Mouse (Mus musculus): ENCODE results near the gene Sh2d3c. TPM values are rescaled to one million over a fixed set of nuclear protein-coding genes. Genes with fewer than 3 reads are reported as not detected.

Sh2d3c gene
- polyA plus RNA-seq, 1 experiment: 106 TPM

GRCm38 (mm10) chr2:32736306-32736829, 15.5 kb downstream of the Sh2d3c start:
- WGBS: 73% methylated on average over 3 of the region's 3 CpGs

GRCm38 (mm10) chr2:32737008-32737407, 16.2 kb downstream of the Sh2d3c start:
- Histone ChIP-seq H3K27ac (ENCODE audit: control insufficient read depth, insufficient read depth, low read length) (no peak overlapping the region), H3K4me1 (replicated peaks; ENCODE audit: control insufficient read depth, insufficient read depth, low read length) (no peaks in the 10 kb centered on the region), H3K27me3 (ENCODE audit: control insufficient read depth, insufficient read depth, low read length) (no peaks in the 10 kb centered on the region), H3K36me3 (ENCODE audit: control insufficient read depth, insufficient read depth, low read length) (peaks cover 9% of the 10 kb centered on the region), H3K4me3 (ENCODE audit: control insufficient read depth, insufficient read depth, low read length) (no peak overlapping the region)
- TF ChIP-seq CTCF (IDR thresholded peaks at IDR 0.05; ENCODE audit: borderline replicate concordance, control insufficient read depth, extremely low read depth, insufficient read depth, low read length, poor library complexity): no peak
- TF ChIP-seq POLR2A (IDR thresholded peaks at IDR 0.05; ENCODE audit: control insufficient read depth, extremely low read depth, insufficient read depth, low read length, poor library complexity): no peak
- 86% methylated on average over 6 of the region's 6 CpGs for WGBS
- no peak for DNase-seq

More at GRCm38 (mm10) chr2:32736306-32736829, 15.5 kb downstream of the Sh2d3c start:
- H3K4me3 ChIP-seq (ENCODE audit: control insufficient read depth, insufficient read depth, low read length): no peak overlapping the region
- no peaks in the 10 kb centered on the region for H3K4me1 ChIP-seq (replicated peaks; ENCODE audit: control insufficient read depth, insufficient read depth, low read length)
- peaks cover 9% of the 10 kb centered on the region for H3K36me3 ChIP-seq (ENCODE audit: control insufficient read depth, insufficient read depth, low read length)
- DNase-seq: no peak
- no peak for TF ChIP-seq POLR2A (IDR thresholded peaks at IDR 0.05; ENCODE audit: control insufficient read depth, extremely low read depth, insufficient read depth, low read length, poor library complexity)
- TF ChIP-seq CTCF (IDR thresholded peaks at IDR 0.05; ENCODE audit: borderline replicate concordance, control insufficient read depth, extremely low read depth, insufficient read depth, low read length, poor library complexity): no peak
- H3K27me3 ChIP-seq (ENCODE audit: control insufficient read depth, insufficient read depth, low read length): no peaks in the 10 kb centered on the region
- no peak overlapping the region for H3K27ac ChIP-seq (ENCODE audit: control insufficient read depth, insufficient read depth, low read length)

- Histone ChIP-seq H3K36me3 (ENCODE audit: control insufficient read depth, insufficient read depth, low read length) (peaks cover 9% of the 10 kb centered on the region), H3K27me3 (ENCODE audit: control insufficient read depth, insufficient read depth, low read length) (no peaks in the 10 kb centered on the region), H3K4me3 (ENCODE audit: control insufficient read depth, insufficient read depth, low read length) (no peak overlapping the region), H3K27ac (ENCODE audit: control insufficient read depth, insufficient read depth, low read length) (no peak overlapping the region), H3K4me1 (replicated peaks; ENCODE audit: control insufficient read depth, insufficient read depth, low read length) (no peaks in the 10 kb centered on the region)
- TF ChIP-seq POLR2A (IDR thresholded peaks at IDR 0.05; ENCODE audit: control insufficient read depth, extremely low read depth, insufficient read depth, low read length, poor library complexity): no peak
- TF ChIP-seq CTCF (IDR thresholded peaks at IDR 0.05; ENCODE audit: borderline replicate concordance, control insufficient read depth, extremely low read depth, insufficient read depth, low read length, poor library complexity): no peak
- 95% methylated on average over 4 of the region's 4 CpGs for WGBS
- no peak for DNase-seq
Observed at GRCm38 (mm10) chr2:32739311-32739710, 18.5 kb downstream of the Sh2d3c start.

GRCm38 (mm10) chr2:32740916-32741272, 20.0 kb downstream of the Sh2d3c start, which contains the start of gene 6330409D20Rik:
Gene 6330409D20Rik (minus strand): TSS chr2:32741016.
- Histone ChIP-seq H3K4me1 (replicated peaks; ENCODE audit: control insufficient read depth, insufficient read depth, low read length) (no peaks in the 10 kb centered on the region), H3K4me3 (ENCODE audit: control insufficient read depth, insufficient read depth, low read length) (no peak within 1 kb of the TSS), H3K27me3 (ENCODE audit: control insufficient read depth, insufficient read depth, low read length) (no peaks in the 10 kb centered on the region), H3K36me3 (ENCODE audit: control insufficient read depth, insufficient read depth, low read length) (peaks cover 21% of the 10 kb centered on the region), H3K27ac (ENCODE audit: control insufficient read depth, insufficient read depth, low read length) (no peak within 1 kb of the TSS)
- no peak for DNase-seq
- WGBS: 88% methylated on average over 11 of the region's 11 CpGs
- TF ChIP-seq POLR2A (IDR thresholded peaks at IDR 0.05; ENCODE audit: control insufficient read depth, extremely low read depth, insufficient read depth, low read length, poor library complexity) (no peak), CTCF (IDR thresholded peaks at IDR 0.05; ENCODE audit: borderline replicate concordance, control insufficient read depth, extremely low read depth, insufficient read depth, low read length, poor library complexity) (no peak)

GRCm38 (mm10) chr2:32741273-32742172, 20.7 kb downstream of the Sh2d3c start:
- no peak overlapping the region for H3K4me3 ChIP-seq (ENCODE audit: control insufficient read depth, insufficient read depth, low read length)
- H3K4me1 ChIP-seq (replicated peaks; ENCODE audit: control insufficient read depth, insufficient read depth, low read length): no peaks in the 10 kb centered on the region
- DNase-seq: no peak
- no peak for TF ChIP-seq CTCF (IDR thresholded peaks at IDR 0.05; ENCODE audit: borderline replicate concordance, control insufficient read depth, extremely low read depth, insufficient read depth, low read length, poor library complexity)
- TF ChIP-seq POLR2A (IDR thresholded peaks at IDR 0.05; ENCODE audit: control insufficient read depth, extremely low read depth, insufficient read depth, low read length, poor library complexity): no peak
- H3K36me3 ChIP-seq (ENCODE audit: control insufficient read depth, insufficient read depth, low read length): peaks cover 27% of the 10 kb centered on the region
- H3K27ac ChIP-seq (ENCODE audit: control insufficient read depth, insufficient read depth, low read length): no peak overlapping the region
- no peaks in the 10 kb centered on the region for H3K27me3 ChIP-seq (ENCODE audit: control insufficient read depth, insufficient read depth, low read length)
- WGBS: 91% methylated on average over 58 of the region's 58 CpGs

- no peak for TF ChIP-seq CTCF (IDR thresholded peaks at IDR 0.05; ENCODE audit: borderline replicate concordance, control insufficient read depth, extremely low read depth, insufficient read depth, low read length, poor library complexity)
- peaks cover 33% of the 10 kb centered on the region for H3K36me3 ChIP-seq (ENCODE audit: control insufficient read depth, insufficient read depth, low read length)
Observed at GRCm38 (mm10) chr2:32742173-32742531, 21.3 kb downstream of the Sh2d3c start.

More at GRCm38 (mm10) chr2:32742173-32742531, 21.3 kb downstream of the Sh2d3c start:
- DNase-seq: no peak
- Histone ChIP-seq H3K4me1 (replicated peaks; ENCODE audit: control insufficient read depth, insufficient read depth, low read length) (no peaks in the 10 kb centered on the region), H3K27ac (ENCODE audit: control insufficient read depth, insufficient read depth, low read length) (no peak overlapping the region), H3K27me3 (ENCODE audit: control insufficient read depth, insufficient read depth, low read length) (no peaks in the 10 kb centered on the region), H3K4me3 (ENCODE audit: control insufficient read depth, insufficient read depth, low read length) (no peak overlapping the region)
- 92% methylated on average over 18 of the region's 18 CpGs for WGBS
